Mouse (Mus musculus) gastrocnemius, adult 8-10 months (tissue): ENCODE results near the gene Dohh. TPM values are rescaled to one million over a fixed set of nuclear protein-coding genes. Genes with fewer than 3 reads are reported as not detected.

ENCODE experiments used
- DNase-seq, 2 experiments: peaks; one replicate each; pipeline ENCODE4 v3.0.0; 2022; ENCODE audit warnings: low spot score in 2 of 2
- total RNA-seq, 4 experiments: library from RNA; stranded (reverse); gene quantifications; 2 replicates each; pipeline ENCODE4 v1.2.4; 2022

Dohh gene
- total RNA-seq, 4 experiments from 2014 or later, result 46.5 to 50.1 (median 47.4) TPM

GRCm38 (mm10) chr10:81403511-81403910 is 19.3 kb downstream of the Dohh start:
- no peak for DNase-seq

GRCm38 (mm10) chr10:81404082-81404481 is 19.9 kb downstream of the Dohh start:
- DNase-seq, result no peak

- no peak for DNase-seq
Observed at GRCm38 (mm10) chr10:81404720-81405119, 20.5 kb downstream of the Dohh start.

- DNase-seq, result no peak
Observed at GRCm38 (mm10) chr10:81405588-81406201, 21.5 kb downstream of the Dohh start.

- DNase-seq, result no peak
Observed at GRCm38 (mm10) chr10:81406504-81407440, 22.5 kb downstream of the Dohh start.

- peak in 1 of 2 experiments; percentile 71 for DNase-seq
Observed at GRCm38 (mm10) chr10:81407539-81408423, 23.6 kb downstream of the Dohh start.

- DNase-seq, result no peak
Observed at GRCm38 (mm10) chr10:81408424-81408729, 24.1 kb downstream of the Dohh start.

GRCm38 (mm10) chr10:81408871-81409291 is 24.7 kb downstream of the Dohh start:
- DNase-seq, result peak; percentile 85 to 90

- no peak for DNase-seq
Observed at GRCm38 (mm10) chr10:81409330-81409729, 25.1 kb downstream of the Dohh start.

GRCm38 (mm10) chr10:81410350-81410749 is 26.1 kb downstream of the Dohh start:
- DNase-seq, result no peak

- DNase-seq, result no peak
Observed at GRCm38 (mm10) chr10:81410981-81411380, 26.8 kb downstream of the Dohh start.

- peak; percentile 94 to 96 for DNase-seq
Observed at GRCm38 (mm10) chr10:81411471-81412400, 27.5 kb downstream of the Dohh start.

GRCm38 (mm10) chr10:81412586-81413309 is 28.5 kb downstream of the Dohh start:
- DNase-seq, result no peak

- peak; percentile 89 to 95 for DNase-seq
Observed at GRCm38 (mm10) chr10:81413310-81414261, 29.4 kb downstream of the Dohh start.

GRCm38 (mm10) chr10:81414682-81415081 is 30.5 kb downstream of the Dohh start:
- DNase-seq, result peak in 1 of 2 experiments; percentile 58

- peak in 1 of 2 experiments; percentile 14 for DNase-seq
Observed at GRCm38 (mm10) chr10:81415146-81415545, 30.9 kb downstream of the Dohh start.

GRCm38 (mm10) chr10:81415549-81416310 is 31.5 kb downstream of the Dohh start:
- DNase-seq, result peak; percentile 71 to 87
